Mouse (Mus musculus): ENCODE measurements around the gene Ndrg3. TPM values are rescaled to one million over a fixed set of nuclear protein-coding genes. Genes with fewer than 3 reads are reported as not detected.

Ndrg3 gene
- polyA plus RNA-seq (2014; fragmentation: Illumina TruSeq; extraction: RNeasy Lipid Tissue Mini Kit (QIAGEN cat#74804); ENCODE audit: low read depth, low replicate concordance): 248 TPM

DNA sequence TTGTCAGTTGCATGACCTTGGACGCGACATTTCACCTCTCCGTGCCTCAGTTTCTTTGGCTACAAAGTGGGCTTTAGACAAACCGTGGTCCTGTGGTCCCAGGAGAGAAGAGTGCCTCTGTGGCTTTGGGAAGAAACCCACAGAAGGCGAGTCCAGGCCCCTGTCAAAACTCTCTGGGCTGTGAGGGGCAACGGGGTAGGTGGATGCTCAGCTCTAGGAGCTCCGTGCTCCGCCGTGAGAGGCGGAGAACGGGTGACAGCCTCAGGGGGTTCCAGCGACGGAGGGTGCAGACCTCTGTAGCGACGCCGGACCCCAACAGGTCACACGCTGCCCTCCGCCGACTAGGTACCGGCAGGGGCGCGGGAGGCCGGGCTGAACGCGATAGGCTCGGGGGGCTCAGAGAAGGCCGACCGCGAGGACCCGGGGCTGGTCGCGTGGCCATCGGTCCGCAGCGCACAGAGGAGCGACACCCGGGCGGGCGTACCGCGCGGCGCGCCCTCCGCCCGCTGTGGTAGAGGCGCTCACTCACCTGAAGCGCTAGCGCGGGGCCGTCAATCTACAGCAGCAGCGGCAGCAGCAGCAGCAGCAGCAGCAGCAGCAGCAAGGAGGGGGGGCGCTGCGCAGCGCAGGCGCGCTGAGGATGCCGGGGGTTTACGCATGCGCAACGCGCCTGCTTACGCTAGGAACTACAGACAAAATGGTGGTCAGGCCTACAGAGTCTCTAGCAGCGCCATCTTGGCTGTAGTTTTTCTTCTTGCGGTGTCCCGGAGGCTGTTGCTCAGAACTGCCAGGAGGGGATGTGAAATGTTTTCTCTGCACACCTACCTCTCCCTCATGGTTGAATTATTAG lies at the start of gene Ndrg3:
Ndrg3 (minus strand) TSS at position 587 of the 850 bp plus-strand sequence.

DNA sequence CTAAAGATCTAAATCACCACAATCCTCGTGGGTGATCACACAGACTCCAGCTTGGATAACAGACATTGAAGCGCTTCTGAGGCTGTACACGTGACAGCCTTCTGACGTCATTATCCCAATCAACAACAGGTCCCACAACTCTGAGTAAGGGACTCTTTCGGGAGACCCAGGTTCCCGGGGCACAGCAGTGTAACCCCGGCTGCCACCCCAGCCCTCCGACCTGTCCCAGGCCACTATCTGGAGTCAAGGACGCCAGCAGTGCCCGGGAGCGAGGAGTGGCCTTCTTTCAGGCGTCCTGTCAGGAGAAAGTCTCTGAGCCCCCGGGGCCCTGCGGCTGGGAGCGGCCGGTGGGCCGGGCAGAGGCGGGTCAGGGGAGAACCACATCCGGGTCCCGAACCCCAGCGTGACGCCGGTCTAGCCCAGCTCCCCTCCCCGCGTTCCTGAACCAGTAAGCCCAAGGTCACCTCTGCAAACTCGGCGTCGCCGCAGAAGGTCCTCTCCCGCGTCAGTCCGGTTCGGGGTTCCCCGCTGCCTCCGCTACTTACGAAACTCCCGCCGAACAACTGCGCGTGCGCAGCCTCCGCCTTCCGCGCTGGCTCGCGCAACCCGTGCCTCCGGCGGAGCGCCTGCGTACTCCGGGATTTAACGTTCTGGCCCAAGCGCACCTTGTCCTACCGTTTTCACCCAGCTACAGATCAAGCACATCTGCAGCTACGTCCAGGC lies 14.8 kb upstream of the Ndrg3 start, which contains the start of gene Dsn1:
Dsn1 (minus strand) TSS at position 644 of the 723 bp plus-strand sequence.

DNA sequence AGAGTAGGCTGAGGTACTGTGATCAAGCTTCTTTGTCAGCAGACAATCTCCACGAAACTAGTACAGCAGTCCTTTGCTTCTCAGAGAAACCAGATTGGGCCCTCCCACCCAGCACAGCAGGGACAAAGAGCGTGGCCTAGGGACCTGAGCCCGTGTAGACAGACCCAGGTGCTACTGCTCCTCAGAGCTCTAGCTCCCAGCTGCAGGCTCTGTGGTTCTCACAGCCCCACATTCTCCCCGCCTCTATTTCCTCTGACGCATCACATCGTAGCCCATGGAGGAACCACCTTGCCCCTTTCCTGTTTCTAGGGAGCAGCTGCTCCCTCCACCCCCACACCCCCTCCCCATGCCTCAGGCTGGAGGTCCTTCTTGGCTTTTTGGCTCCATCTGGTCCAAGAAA lies 104.8 kb downstream of the Ndrg3 start, which contains the start of gene Sla2:
Sla2 (minus strand) TSS at position 176 of the 400 bp plus-strand sequence.

Other genes with a start within 250 kb of the Ndrg3 start
- 8.3 TPM for gene Myl9, start 216.6 kb downstream of the Ndrg3 start, polyA plus RNA-seq (2014; fragmentation: Illumina TruSeq; extraction: RNeasy Lipid Tissue Mini Kit (QIAGEN cat#74804); ENCODE audit: low read depth, low replicate concordance)
- gene Tgif2, start 152.0 kb downstream of the Ndrg3 start, polyA plus RNA-seq (2014; fragmentation: Illumina TruSeq; extraction: RNeasy Lipid Tissue Mini Kit (QIAGEN cat#74804); ENCODE audit: low read depth, low replicate concordance): 7.4 TPM
- 2.7 TPM for gene 4930518I15Rik, start 134.1 kb downstream of the Ndrg3 start, polyA plus RNA-seq (2014; fragmentation: Illumina TruSeq; extraction: RNeasy Lipid Tissue Mini Kit (QIAGEN cat#74804); ENCODE audit: low read depth, low replicate concordance)
- 68.7 TPM for gene Rab5if, start 128.9 kb downstream of the Ndrg3 start, polyA plus RNA-seq (2014; fragmentation: Illumina TruSeq; extraction: RNeasy Lipid Tissue Mini Kit (QIAGEN cat#74804); ENCODE audit: low read depth, low replicate concordance)
- gene Sla2, start 104.9 kb downstream of the Ndrg3 start, polyA plus RNA-seq (2014; fragmentation: Illumina TruSeq; extraction: RNeasy Lipid Tissue Mini Kit (QIAGEN cat#74804); ENCODE audit: low read depth, low replicate concordance): not detected
- 63.1 TPM for gene Dsn1, start 15.1 kb upstream of the Ndrg3 start, polyA plus RNA-seq (2014; fragmentation: Illumina TruSeq; extraction: RNeasy Lipid Tissue Mini Kit (QIAGEN cat#74804); ENCODE audit: low read depth, low replicate concordance)
- gene Soga1, start 87.2 kb upstream of the Ndrg3 start, polyA plus RNA-seq (2014; fragmentation: Illumina TruSeq; extraction: RNeasy Lipid Tissue Mini Kit (QIAGEN cat#74804); ENCODE audit: low read depth, low replicate concordance): 0.45 TPM
- not detected for gene Tldc2, start 95.0 kb upstream of the Ndrg3 start, polyA plus RNA-seq (2014; fragmentation: Illumina TruSeq; extraction: RNeasy Lipid Tissue Mini Kit (QIAGEN cat#74804); ENCODE audit: low read depth, low replicate concordance)
- 33.3 TPM for gene Samhd1, start 143.2 kb upstream of the Ndrg3 start, polyA plus RNA-seq (2014; fragmentation: Illumina TruSeq; extraction: RNeasy Lipid Tissue Mini Kit (QIAGEN cat#74804); ENCODE audit: low read depth, low replicate concordance)
- 36.3 TPM for gene Rbl1, start 212.5 kb upstream of the Ndrg3 start, polyA plus RNA-seq (2014; fragmentation: Illumina TruSeq; extraction: RNeasy Lipid Tissue Mini Kit (QIAGEN cat#74804); ENCODE audit: low read depth, low replicate concordance)